Mouse (Mus musculus) CH12.LX (cell line): Measurements from ENCODE around the gene AI467606. TPM values are rescaled to one million over a fixed set of nuclear protein-coding genes. Genes with fewer than 3 reads are reported as not detected.

Source experiments
- DNase-seq: peaks from one replicate; pipeline ENCODE4 v3.0.0-alpha.2; 2013; ENCODE audit errors: extremely low read depth
- H3K27ac ChIP-seq: 2 replicates; pipeline ENCODE4 v1.5.1; 2012; ENCODE audit warnings: low read depth, mild to moderate bottlenecking, control low read depth, moderate library complexity; ENCODE audit not compliant: insufficient read depth
- H3K27me3 ChIP-seq: replicated peaks from 2 replicates; pipeline ENCODE3; 2012; ENCODE audit warnings: inconsistent platforms
- H3K36me3 ChIP-seq, 2 experiments: replicated peaks in 1 of 2; 2 replicates each; pipeline versions ENCODE3 to v1.6.1; 2012; ENCODE audit warnings: inconsistent platforms in 1 of 2, low read length in 1 of 2, mild to moderate bottlenecking in 1 of 2, mixed read lengths in 1 of 2, moderate library complexity in 1 of 2; ENCODE audit not compliant: control insufficient read depth in 1 of 2, insufficient read depth in 1 of 2
- H3K4me1 ChIP-seq, 2 experiments: 2 replicates each; pipeline ENCODE4 v1.6.1; 2012; ENCODE audit warnings: inconsistent platforms in 1 of 2, moderate library complexity in 1 of 2; ENCODE audit not compliant: insufficient read depth in 2 of 2, control insufficient read depth in 1 of 2
- H3K4me2 ChIP-seq: 2 replicates; pipeline ENCODE4 v1.6.1; 2012; ENCODE audit warnings: low read depth, mild to moderate bottlenecking, control low read depth; ENCODE audit not compliant: poor library complexity, insufficient read depth, severe bottlenecking
- H3K4me3 ChIP-seq, 3 experiments: fragments of 150-350 bp in 1 of 3; sonication (generic) in 1 of 3; replicated peaks in 1 of 3; 2 replicates each; pipeline versions ENCODE3 to v1.5.1; 2011 to 2012; ENCODE audit warnings: low read depth in 2 of 3, low read length in 2 of 3, mild to moderate bottlenecking in 2 of 3, moderate library complexity in 2 of 3, control low read depth in 1 of 3, improper control_type of control experiment in 1 of 3, inconsistent platforms in 1 of 3, mixed read lengths in 1 of 3; ENCODE audit not compliant: poor library complexity in 1 of 3
- H3K79me2 ChIP-seq: replicated peaks from 2 replicates; pipeline ENCODE4 v1.6.1; 2012; ENCODE audit warnings: mild to moderate bottlenecking, moderate library complexity; ENCODE audit not compliant: control insufficient read depth, poor library complexity, insufficient read depth, severe bottlenecking; ENCODE audit errors: extremely low read depth
- H3K9ac ChIP-seq: 2 replicates; pipeline ENCODE4 v1.6.1; 2012; ENCODE audit warnings: low read depth, mild to moderate bottlenecking, control low read depth, moderate library complexity; ENCODE audit not compliant: insufficient read depth
- H3K9me3 ChIP-seq: replicated peaks from 2 replicates; pipeline ENCODE3; 2012; ENCODE audit warnings: low read length, inconsistent platforms, mixed read lengths
- BHLHE40 ChIP-seq: IDR thresholded peaks from 2 replicates; pipeline ENCODE4 v1.6.1; 2011; ENCODE audit warnings: mild to moderate bottlenecking, low read depth, low read length, improper control_type of control experiment
- CHD1 ChIP-seq: IDR thresholded peaks from 2 replicates; pipeline ENCODE4 v1.6.1; 2012; ENCODE audit warnings: low read depth, low read length, improper control_type of control experiment, inconsistent platforms
- CHD2 ChIP-seq: IDR thresholded peaks from 2 replicates; pipeline ENCODE4 v1.6.1; 2011; ENCODE audit warnings: low read length, improper control_type of control experiment
- CTCF ChIP-seq, 2 experiments: IDR thresholded peaks in 1 of 2; conservative IDR thresholded peaks in 1 of 2; 2 replicates each; pipeline ENCODE4 v1.5.1; 2011 to 2012; ENCODE audit warnings: low read depth in 2 of 2, low read length in 2 of 2, improper control_type of control experiment in 1 of 2, inconsistent platforms in 1 of 2, mild to moderate bottlenecking in 1 of 2, moderate library complexity in 1 of 2
- E2F4 ChIP-seq: IDR thresholded peaks from 2 replicates; pipeline ENCODE4 v1.6.1; 2011; ENCODE audit warnings: low read depth, low read length, improper control_type of control experiment; ENCODE audit not compliant: insufficient replicate concordance
- ELF1 ChIP-seq: IDR thresholded peaks from 2 replicates; pipeline ENCODE4 v1.6.1; 2014; ENCODE audit warnings: low read depth, mild to moderate bottlenecking, inconsistent platforms, low read length, improper control_type of control experiment
- ETS1 ChIP-seq: conservative IDR thresholded peaks from 2 replicates; pipeline ENCODE4 v1.6.1; 2012; ENCODE audit warnings: low read depth, mild to moderate bottlenecking, inconsistent platforms, low read length, improper control_type of control experiment, moderate library complexity
- JUND ChIP-seq: conservative IDR thresholded peaks from 2 replicates; pipeline ENCODE4 v1.6.1; 2011; ENCODE audit warnings: low read depth, low read length, improper control_type of control experiment
- MAFK ChIP-seq: IDR thresholded peaks from 2 replicates; pipeline ENCODE4 v1.6.1; 2011; ENCODE audit warnings: low read length, improper control_type of control experiment; ENCODE audit not compliant: insufficient replicate concordance
- MAZ ChIP-seq: IDR thresholded peaks from 2 replicates; pipeline ENCODE4 v1.6.1; 2012; ENCODE audit warnings: low read depth, mild to moderate bottlenecking, inconsistent platforms, low read length, improper control_type of control experiment, moderate library complexity
- MEF2A ChIP-seq: IDR thresholded peaks from 2 replicates; pipeline ENCODE4 v1.6.1; 2014; ENCODE audit warnings: low read depth, mild to moderate bottlenecking, inconsistent platforms, low read length, improper control_type of control experiment, borderline replicate concordance
- MXI1 ChIP-seq: IDR thresholded peaks from 2 replicates; pipeline ENCODE4 v1.6.1; 2011; ENCODE audit warnings: mild to moderate bottlenecking, low read depth, low read length, improper control_type of control experiment
- NELFE ChIP-seq: IDR thresholded peaks from 2 replicates; pipeline ENCODE4 v1.6.1; 2011; ENCODE audit warnings: low read depth, low read length, improper control_type of control experiment
- NRF1 ChIP-seq: IDR thresholded peaks from 2 replicates; pipeline ENCODE4 v1.6.1; 2014; ENCODE audit warnings: low read depth, mild to moderate bottlenecking, inconsistent platforms, low read length, improper control_type of control experiment, moderate library complexity
- PAX5 ChIP-seq: IDR thresholded peaks from 2 replicates; pipeline ENCODE4 v1.6.1; 2012; ENCODE audit warnings: low read length, inconsistent platforms, mixed read lengths
- POLR2A ChIP-seq: IDR thresholded peaks from 2 replicates; pipeline ENCODE4 v1.6.1; 2011; ENCODE audit warnings: low read depth, mild to moderate bottlenecking, improper control_type of control experiment, low read length
- POLR2AphosphoS2 ChIP-seq: IDR thresholded peaks from 2 replicates; pipeline ENCODE4 v1.6.1; 2011; ENCODE audit warnings: low read depth, low read length, improper control_type of control experiment
- SIN3A ChIP-seq: IDR thresholded peaks from 2 replicates; pipeline ENCODE4 v1.6.1; 2012; ENCODE audit warnings: low read length, improper control_type of control experiment, inconsistent platforms
- ZC3H11A ChIP-seq: IDR thresholded peaks from 2 replicates; pipeline ENCODE4 v1.6.1; 2012; ENCODE audit warnings: low read depth, mild to moderate bottlenecking, inconsistent platforms, low read length, improper control_type of control experiment
- ZMIZ1 ChIP-seq: IDR thresholded peaks from 2 replicates; pipeline ENCODE4 v1.6.1; 2012; ENCODE audit warnings: low read depth, mild to moderate bottlenecking, inconsistent platforms, low read length, improper control_type of control experiment
- dilution Hi-C: fragments of 300-500 bp; cut with MboI; formaldehyde crosslinking; loops from 2 replicates; pipeline ENCODE4 v1.14.3; 2020; ENCODE audit warnings: low sequenced_read_pairs; ENCODE audit not compliant: extremely low pct_unique_long_range_greater_than_20kb, extremely low pct_ligation_motif_present
- in situ Hi-C: fragments of 300-500 bp; cut with MboI; formaldehyde crosslinking; loops from 3 replicates; pipeline ENCODE4 v1.14.3; 2019; ENCODE audit warnings: low sequenced_read_pairs, low pct_ligation_motif_present, low pct_unique_long_range_greater_than_20kb, mixed read lengths
- polyA plus RNA-seq: library from polyadenylated mRNA; unstranded; fragments of >175 nt; gene quantifications from 2 replicates; pipeline ENCODE4 v1.2.1, GENCODE M21; 2012; ENCODE audit warnings: low read depth; ENCODE audit not compliant: insufficient read length
- total RNA-seq, 2 experiments: library from RNA; depleted of rRNA; stranded (reverse); fragments of 300-350 nt in 1 of 2; fragments of >200 nt in 1 of 2; gene quantifications; 2 replicates each; pipeline ENCODE4 v1.2.3; 2012 to 2014

Gene AI467606
- total and polyA plus RNA-seq, 3 experiments, result 15.7 to 26.4 (median 20.5) TPM

GRCm38 (mm10) chr7:127112251-127112841 lies 21.2 kb downstream of the AI467606 start:
- H3K27ac ChIP-seq, result peak overlapping the region; percentile 77
- peaks cover 3% of the 10 kb centered on the region for H3K27me3 ChIP-seq
- dilution Hi-C loops, result no loop called here
- peak; percentile 49 for DNase-seq
- TF ChIP-seq ZMIZ1, result no peak
- TF ChIP-seq ELF1, result 0 out of 2 replicates have a peak, but pooled peaks have one; percentile 42
- no peak for TF ChIP-seq POLR2A
- no peak; the same call in 1 of the 2 replicates for TF ChIP-seq CHD1
- TF ChIP-seq BHLHE40, result no peak
- no peak for TF ChIP-seq ETS1
- 0 out of 2 replicates have a peak, but pooled peaks have one; percentile 22 for TF ChIP-seq MAFK
- TF ChIP-seq NRF1, result no peak
- no peak; the same call in 1 of the 2 replicates for TF ChIP-seq MEF2A
- peak; percentile 60; the same call in 1 of the 2 replicates for TF ChIP-seq MXI1
- no peak; the same call in 1 of the 2 replicates for TF ChIP-seq MAZ
- TF ChIP-seq CHD2, result no peak
- TF ChIP-seq E2F4, result 0 out of 2 replicates have a peak, but pooled peaks have one; percentile 38
- TF ChIP-seq CTCF (conservative IDR thresholded peaks at IDR 0.05 in 1 of 2, IDR thresholded peaks at IDR 0.05 in 1 of 2; ENCODE audit: low read depth in 2 of 2, low read length in 2 of 2), result no peak
- TF ChIP-seq JUND, result no peak
- 0 out of 2 replicates have a peak, but pooled peaks have one; percentile 14 for TF ChIP-seq NELFE
- no peak for TF ChIP-seq POLR2AphosphoS2
- no peak for TF ChIP-seq PAX5
- no peak for TF ChIP-seq ZC3H11A
- 0 out of 2 replicates have a peak, but pooled peaks have one; percentile 35 for TF ChIP-seq SIN3A
- H3K4me3 ChIP-seq, result peak overlapping the region in 1 of 3 experiments; percentile 7
- in situ Hi-C loops, result loop anchor here (10.0 kb wide), 1 partner anchor 468 kb away; the partner anchor contains the start of gene Sgf29
- H3K9me3 ChIP-seq, result no peaks in the 10 kb centered on the region
- peaks cover 37 to 70% of the 10 kb centered on the region in 2 experiments for H3K4me1 ChIP-seq
- peak overlapping the region; percentile 60 for H3K4me2 ChIP-seq
- H3K36me3 ChIP-seq, result no peaks in the 10 kb centered on the region
- H3K9ac ChIP-seq, result 0 out of 2 replicates have a peak overlapping the region, but pooled peaks have one; percentile 21
- H3K79me2 ChIP-seq, result no peaks in the 10 kb centered on the region
